Mouse (Mus musculus): ENCODE measurements around the gene H1fx. TPM values are rescaled to one million over a fixed set of nuclear protein-coding genes. Genes with fewer than 3 reads are reported as not detected.

Gene H1fx
- total RNA-seq, 2 experiments from 2014 or later = 65.7 to 68.1 TPM

DNA sequence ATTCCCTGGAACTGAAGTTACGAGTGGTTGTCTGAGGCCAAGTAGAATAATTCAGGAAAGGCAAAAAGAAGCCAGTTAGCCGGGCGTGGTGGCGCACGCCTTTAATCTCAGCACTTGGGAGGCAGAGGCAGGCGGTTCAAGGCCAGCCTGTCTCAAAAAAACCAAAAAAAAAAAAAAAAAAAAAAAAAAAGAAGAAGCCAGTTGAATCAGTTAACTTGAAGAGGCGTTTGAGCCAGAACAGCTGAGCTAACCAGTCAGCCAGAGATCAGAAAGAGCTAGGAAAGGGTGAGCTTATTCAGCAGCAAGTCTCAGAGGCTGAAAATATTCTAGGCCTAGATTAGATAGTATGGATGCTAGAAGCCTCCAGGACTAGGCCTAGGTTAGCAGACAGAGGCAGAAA, 39.3 kb downstream of the H1fx start:
- Histone ChIP-seq H3K4me3 (no peak overlapping the region), H3K27ac (no peak overlapping the region)
- TF ChIP-seq CTCF (conservative IDR thresholded peaks at IDR 0.05) = no peak
- DNase-seq (ENCODE audit: low spot score in 2 of 2) = no peak

GRCm38 (mm10) chr6:87938941-87939340, 42.5 kb downstream of the H1fx start:
- Histone ChIP-seq H3K4me3 (no peak overlapping the region), H3K27ac (no peak overlapping the region)
- no peak for DNase-seq (ENCODE audit: low spot score in 2 of 2)
- no peak for TF ChIP-seq CTCF (conservative IDR thresholded peaks at IDR 0.05)

GRCm38 (mm10) chr6:87937178-87937788, 44.2 kb downstream of the H1fx start:
- no peak for DNase-seq (ENCODE audit: low spot score in 2 of 2)

GRCm38 (mm10) chr6:87935037-87935436, 46.4 kb downstream of the H1fx start:
- Histone ChIP-seq H3K4me3 (no peak overlapping the region), H3K27ac (no peak overlapping the region)
- no peak for DNase-seq (ENCODE audit: low spot score in 2 of 2)
- TF ChIP-seq CTCF (conservative IDR thresholded peaks at IDR 0.05) = no peak

More at GRCm38 (mm10) chr6:87937178-87937788, 44.2 kb downstream of the H1fx start:
- TF ChIP-seq CTCF (conservative IDR thresholded peaks at IDR 0.05) = no peak
- H3K4me3 ChIP-seq = no peak overlapping the region
- H3K27ac ChIP-seq = no peak overlapping the region

Small RNAs within 50 kb of the gene (microRNA-seq; reads per million reads assigned to microRNA genes)
- gene Gm47286 = 0.32 to 0.74 reads per million in 2 experiments

Other genes with a start within 250 kb of the H1fx start
- gene Gp9, start 203.6 kb downstream of the H1fx start, total RNA-seq (2021) = 1 to 10 TPM in 1 of 2 experiments, under 1 TPM in 1; 0.98 to 1.2 TPM
- 10 to 100 TPM; 10.7 to 15.5 TPM for gene Rab43, start 169.5 kb downstream of the H1fx start, total RNA-seq (2021)
- 1 to 10 TPM; 3.7 to 4.4 TPM for gene Gm45140, start 145.8 kb downstream of the H1fx start, total RNA-seq (2021)
- 10 to 100 TPM; 25.1 to 29.3 TPM for gene Isy1, start 142.8 kb downstream of the H1fx start, total RNA-seq (2021)
- gene Cnbp, start 130.5 kb downstream of the H1fx start, total RNA-seq (2021) = 100 to 1,000 TPM; 255 to 275 TPM
- 100 to 1,000 TPM; 258 to 266 TPM for gene Copg1, start 93.8 kb downstream of the H1fx start, total RNA-seq (2021)
- gene Hmces, start 67.7 kb downstream of the H1fx start, total RNA-seq (2021) = 10 to 100 TPM; 23.0 to 27.3 TPM
- 100 to 1,000 TPM; 305 to 332 TPM for gene Rab7, start 63.6 kb upstream of the H1fx start, total RNA-seq (2021)
- gene Rpn1, start 102.8 kb upstream of the H1fx start, total RNA-seq (2021) = 100 to 1,000 TPM; 163 to 174 TPM
- gene Gata2, start 212.3 kb upstream of the H1fx start, total RNA-seq (2021) = 1 to 10 TPM; 6.8 to 7.7 TPM
- gene Dnajb8, start 240.6 kb upstream of the H1fx start, total RNA-seq (2021) = not detected

Data from layer of hippocampus, adult 2 months (tissue).